Mouse (Mus musculus) olfactory bulb, adult 2 months (tissue): Measurements from ENCODE around the gene Erg28.

Experiments
- CTCF ChIP-seq: fragments of 200-500 bp; IDR thresholded peaks from 2 replicates; pipeline ENCODE4 v1.5.1; 2012; ENCODE audit warnings: low read depth, mild to moderate bottlenecking, low read length, moderate library complexity; ENCODE audit not compliant: insufficient read depth
- POLR2A ChIP-seq: fragments of 200-500 bp; IDR thresholded peaks from 2 replicates; pipeline ENCODE4 v1.6.1; 2012; ENCODE audit warnings: mild to moderate bottlenecking, low read depth, low read length, moderate library complexity; ENCODE audit not compliant: insufficient read depth

DNA sequence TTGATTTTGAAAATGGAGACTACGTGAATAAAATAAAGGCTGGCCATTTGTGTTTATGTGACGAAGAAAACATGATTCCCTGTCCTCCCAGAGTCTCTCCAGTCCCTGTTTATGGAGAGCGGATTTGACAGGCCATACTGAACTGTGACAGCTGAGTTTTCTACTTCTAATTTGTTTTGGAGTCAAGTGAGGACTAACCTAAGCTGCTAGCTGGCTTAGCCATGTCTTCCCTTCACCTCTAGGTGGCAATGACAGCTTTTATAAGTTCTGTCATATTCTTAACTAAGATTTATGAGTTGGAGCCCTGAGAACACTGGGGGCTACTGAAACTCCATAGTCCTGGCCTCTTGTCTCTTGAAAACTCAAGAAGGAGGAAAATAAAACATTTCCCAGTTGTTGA lies 41.2 kb upstream of the Erg28 start:
- TF ChIP-seq POLR2A = no peak
- no peak for TF ChIP-seq CTCF
